Mouse (Mus musculus) kidney, postnatal 36 days (tissue): ENCODE measurements at regions not wholly inside any gene's neighbourhood (a gene's known extent, or its start where the extent isn't known, plus 50 kb on each side); places are given as distances from the start of the nearest gene placed in this dataset.

Experiments
- DNase-seq, 2 experiments: peaks; one replicate each; pipeline ENCODE4 v3.0.0; 2021 to 2022; ENCODE audit warnings: mixed read lengths in 2 of 2

DNA sequence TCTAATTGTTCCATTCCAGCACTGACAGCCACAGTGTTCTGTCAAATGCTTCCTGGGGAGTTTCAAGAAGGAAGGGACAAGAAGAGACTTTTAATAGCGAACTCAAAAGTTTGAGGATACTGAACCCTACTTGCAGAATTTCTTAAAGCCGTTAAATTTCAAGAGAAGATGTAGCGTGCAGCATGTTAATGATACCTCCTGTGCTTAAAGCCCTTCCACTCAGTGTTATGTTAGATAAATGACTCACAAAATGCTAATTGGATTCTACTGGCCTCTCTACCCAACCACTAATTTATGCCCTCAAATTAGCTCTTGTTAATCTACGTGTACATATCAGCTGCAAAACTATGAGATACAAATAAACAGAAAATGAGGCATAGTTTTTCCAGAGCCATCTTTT is 541.8 kb upstream of the Cdh20 start:
- DNase-seq: no peak

DNA sequence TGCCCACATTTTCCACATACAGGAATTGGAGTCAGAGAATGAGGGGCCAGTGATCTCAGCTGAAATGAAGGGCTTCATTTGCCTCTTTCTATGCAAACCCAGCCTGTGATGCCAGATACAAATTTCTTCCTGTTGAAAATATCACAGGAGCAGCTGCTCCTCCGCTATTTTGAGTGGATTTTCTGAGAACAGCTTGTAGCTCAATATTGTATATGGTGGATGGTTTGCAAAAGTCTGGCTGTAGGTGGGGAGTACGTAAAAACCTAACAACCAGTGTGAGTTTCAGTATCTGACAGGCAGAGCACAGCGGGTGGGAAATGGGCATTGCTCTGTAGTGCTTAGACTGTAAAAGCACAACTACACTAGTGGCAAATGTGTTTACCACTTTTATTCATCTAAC is 541.4 kb upstream of the Cdh20 start:
- DNase-seq: no peak

DNA sequence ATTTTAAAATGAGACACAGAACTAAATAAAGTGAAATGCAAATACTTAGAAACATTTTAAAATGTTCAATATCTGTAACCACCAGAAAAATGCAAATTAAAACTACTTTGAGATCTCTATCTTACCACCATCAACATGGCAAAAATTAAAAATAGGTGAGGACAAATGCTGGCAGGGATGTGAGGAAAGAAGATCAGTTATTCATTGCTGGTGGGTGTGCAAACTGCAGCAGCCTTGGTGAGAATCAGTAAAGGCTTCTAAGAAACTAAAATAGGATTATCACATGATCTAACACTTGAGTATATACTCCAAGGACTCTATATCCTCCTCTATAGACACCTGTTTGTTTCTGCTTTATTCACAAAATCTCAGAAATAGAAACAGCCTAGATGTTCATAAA is 526.7 kb upstream of the Cdh20 start:
- no peak for DNase-seq

DNA sequence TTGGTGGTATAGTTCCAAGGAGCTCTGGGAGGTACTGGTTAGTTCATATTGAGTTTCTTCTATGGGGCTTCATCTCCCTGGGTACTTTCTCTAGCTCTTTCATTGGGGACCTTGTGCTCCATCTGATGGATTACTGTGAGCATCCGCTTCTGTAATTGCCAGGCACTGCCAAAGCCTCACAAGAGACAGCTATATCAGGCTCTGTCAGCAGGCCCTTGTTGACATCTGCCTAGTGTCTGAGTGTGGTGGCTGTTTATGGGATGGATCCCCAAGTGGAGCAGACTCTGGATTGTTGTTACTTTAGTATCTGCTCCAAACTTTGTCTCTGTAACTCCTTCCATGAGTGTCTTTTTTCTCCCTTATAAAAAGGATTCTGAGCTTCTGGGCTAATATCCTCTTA is 502.6 kb upstream of the Cdh20 start:
- no peak for DNase-seq

DNA sequence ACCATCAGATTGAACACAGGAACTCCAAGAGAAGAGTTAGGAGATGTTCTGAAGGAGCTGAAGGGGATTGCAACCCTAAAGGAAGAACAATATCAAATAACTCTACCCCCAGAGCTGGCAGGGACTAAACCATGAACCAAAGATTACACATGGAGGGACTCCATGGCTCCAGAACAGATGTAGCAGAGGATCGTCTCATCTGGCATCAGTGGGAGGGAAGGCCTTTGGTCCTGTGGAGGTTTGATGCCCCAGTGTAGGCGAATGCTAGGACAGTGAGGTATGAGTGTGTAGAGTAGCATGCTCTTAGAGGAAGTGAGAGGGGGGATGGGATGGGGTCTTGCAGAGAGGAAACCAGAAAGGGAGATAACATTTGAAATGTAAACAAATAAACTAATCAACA is 460.4 kb upstream of the Cdh20 start:
- DNase-seq: no peak

DNA sequence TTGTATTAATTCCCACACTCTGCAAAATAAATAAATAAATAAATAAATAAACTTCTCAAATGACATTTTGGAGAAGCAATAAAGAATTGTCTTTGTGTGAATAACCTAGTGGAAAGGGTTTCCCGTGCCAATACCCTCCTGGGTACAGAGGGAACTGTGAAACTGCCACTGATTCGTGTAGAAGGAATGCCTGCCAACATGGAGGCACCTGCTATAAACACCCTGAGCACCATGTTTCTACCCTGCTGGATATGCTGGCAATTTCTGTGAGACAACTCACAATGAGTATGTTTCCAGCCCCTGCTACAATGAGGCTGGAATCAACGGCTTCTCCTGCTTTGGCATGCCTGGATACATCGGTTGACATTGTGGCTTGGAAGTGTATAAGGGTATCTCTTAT is 456.7 kb upstream of the Cdh20 start:
- DNase-seq: no peak

DNA sequence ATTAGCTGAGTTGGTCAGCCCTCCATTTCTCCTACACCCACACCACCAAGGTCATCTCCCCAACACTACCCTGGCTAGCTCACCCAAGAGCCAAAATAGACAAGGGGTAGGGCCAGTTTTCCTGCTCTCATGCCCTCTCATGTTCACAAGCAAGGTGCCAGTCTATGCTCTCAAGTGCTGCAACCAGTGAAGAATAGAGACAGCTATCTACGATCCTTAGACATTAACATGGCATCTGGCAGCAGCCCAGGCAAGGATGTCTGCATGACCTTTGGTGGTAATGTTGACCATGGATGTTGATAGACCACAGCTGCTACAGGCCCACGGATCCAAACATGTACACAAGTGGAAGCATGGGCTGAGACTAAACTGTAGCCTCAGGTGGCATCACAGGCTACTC is 453.3 kb upstream of the Cdh20 start:
- DNase-seq: no peak

DNA sequence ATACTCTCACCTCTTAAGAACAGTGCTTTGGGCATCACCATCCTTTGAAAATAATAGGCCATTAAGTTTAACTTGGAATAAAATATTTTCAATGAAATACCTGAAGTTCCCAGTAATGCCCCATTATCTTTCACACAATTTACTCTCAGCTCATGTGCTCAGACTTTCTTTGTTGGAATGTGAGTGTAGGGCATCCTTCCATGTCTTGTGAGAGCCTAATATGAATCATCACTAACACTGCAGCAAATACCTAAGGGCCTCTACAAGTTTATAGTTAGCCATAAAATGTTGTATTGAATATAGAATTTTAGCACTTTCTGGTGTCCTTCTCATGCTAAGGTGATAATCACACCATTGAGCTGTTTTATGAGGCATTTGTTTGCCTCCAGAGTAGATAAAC is 450.3 kb upstream of the Cdh20 start:
- no peak for DNase-seq

DNA sequence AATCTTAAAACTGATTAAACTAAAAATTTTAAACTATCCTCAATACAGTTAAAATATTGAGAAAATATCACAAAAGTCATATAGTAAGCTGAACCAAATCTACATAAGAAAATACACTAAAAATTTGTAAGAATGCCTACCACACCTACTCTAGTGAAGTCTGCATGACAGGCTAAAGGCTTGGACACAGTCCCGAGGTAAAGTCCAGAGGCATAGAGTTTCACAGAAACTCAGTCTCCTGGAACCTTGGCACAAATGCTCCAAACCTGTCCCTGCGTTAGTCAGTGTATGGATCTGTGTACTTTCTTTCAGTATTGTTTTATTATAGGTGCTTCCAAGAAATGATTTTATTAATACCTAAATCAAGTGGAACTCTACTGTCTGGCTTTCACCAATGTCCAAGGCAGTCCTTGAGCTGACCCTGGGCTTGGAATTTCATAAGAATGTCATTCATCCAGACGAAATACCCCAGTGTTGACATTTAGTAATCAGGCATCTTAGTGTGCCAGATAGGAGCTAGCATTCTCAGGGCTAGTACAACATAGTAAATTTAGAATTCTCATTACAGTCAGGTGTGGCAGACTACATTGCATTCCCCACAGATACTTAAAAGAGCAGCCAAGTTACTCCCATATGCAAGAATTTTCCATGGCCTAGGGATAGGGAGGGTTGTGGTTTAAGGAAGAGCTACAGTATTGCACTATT is 435.5 kb upstream of the Cdh20 start:
- DNase-seq: peak in 1 of 2 experiments; percentile 13

DNA sequence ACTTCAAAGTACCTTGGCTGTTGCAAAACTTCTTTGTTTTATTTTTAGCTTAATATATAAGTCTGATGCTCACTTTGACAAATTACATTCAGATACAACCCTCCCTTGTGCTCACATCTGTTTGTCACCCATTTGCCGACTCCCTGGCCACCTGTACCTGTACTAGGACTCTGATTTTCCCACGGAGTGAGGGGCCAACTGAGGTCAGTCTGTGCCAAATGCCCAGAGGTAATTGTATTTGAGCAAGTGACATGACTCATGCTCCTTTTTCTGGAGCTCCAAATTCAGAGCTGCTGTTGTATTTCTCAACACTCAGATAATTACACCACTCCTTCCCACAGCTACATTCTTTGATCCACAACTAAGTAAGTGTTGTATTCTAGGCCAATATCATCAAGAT is 434.8 kb upstream of the Cdh20 start:
- DNase-seq: no peak
